Mouse (Mus musculus): ENCODE results near the gene Cct4. TPM values are rescaled to one million over a fixed set of nuclear protein-coding genes. Genes with fewer than 3 reads are reported as not detected.

Gene Cct4
- total RNA-seq, 2 experiments from 2014 or later: 111 to 117 TPM

DNA sequence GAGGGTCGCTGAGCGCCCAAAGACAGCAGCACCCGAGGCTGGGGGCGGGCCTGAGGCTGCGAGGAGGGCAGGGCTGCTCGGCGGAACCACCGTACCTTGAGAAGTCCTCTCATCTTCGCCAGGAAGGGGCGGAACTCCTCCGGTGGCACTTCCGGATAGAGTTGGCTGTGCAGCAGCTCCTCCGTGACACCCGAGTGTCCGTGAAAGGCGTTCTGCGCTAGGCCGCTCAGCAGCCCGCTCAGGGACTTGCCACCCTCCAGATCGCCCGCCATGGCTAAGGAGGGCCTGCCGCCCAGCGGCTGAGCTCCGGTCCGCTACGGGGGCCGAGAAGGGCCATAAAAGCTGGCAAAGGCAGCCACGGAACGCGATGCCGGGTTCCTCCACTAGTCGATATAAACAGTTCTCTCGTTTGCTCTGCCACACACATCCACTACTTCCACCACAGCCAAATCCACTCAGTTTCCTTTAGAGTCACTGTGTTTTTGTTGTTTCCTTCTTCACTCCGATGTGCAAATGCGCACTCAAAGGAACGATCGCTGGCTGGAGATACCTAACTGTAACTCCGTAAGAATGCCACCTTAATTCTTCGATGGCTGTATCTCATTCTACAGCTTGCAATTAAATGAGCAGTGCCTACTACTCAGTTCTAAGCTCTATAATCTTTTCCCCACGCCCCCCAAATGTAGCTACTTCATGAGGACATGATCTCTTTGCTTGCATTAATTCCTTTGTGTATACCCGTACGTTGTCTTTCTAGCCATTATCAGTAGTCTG lies 8.1 kb upstream of the Cct4 start, which contains the start of the genes Gm28048 and Commd1:
TSS of gene Gm28048 (minus strand) at position 107 of the 774 bp plus-strand sequence.
TSS of gene Commd1 (minus strand) at position 399 of the 774 bp plus-strand sequence.
- peak; percentile 95 to 98 for DNase-seq (ENCODE audit: low spot score in 2 of 2)

GRCm38 (mm10) chr11:22982846-22983245 lies 7.5 kb upstream of the Cct4 start:
- DNase-seq (ENCODE audit: low spot score in 2 of 2): no peak

DNA sequence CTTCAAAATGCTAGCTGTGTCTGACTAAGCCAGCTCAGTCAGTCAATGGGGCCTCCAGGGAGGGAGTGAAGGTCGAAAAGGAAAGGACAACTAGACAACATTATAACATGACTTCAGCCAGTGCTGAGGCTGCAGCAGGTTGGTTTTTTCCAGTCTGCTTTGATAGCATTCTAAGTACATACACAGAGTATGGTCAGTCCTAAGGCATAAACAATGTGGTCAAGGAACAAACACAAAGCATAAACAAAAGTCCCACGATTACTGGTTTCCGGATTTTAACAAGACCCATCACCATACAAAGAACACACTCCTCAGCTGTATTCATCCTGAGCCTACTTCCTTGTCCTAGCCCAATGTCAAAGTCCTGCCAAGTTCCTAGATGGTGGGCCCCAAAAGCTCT lies 4.8 kb upstream of the Cct4 start:
- no peak for DNase-seq (ENCODE audit: low spot score in 2 of 2)

DNA sequence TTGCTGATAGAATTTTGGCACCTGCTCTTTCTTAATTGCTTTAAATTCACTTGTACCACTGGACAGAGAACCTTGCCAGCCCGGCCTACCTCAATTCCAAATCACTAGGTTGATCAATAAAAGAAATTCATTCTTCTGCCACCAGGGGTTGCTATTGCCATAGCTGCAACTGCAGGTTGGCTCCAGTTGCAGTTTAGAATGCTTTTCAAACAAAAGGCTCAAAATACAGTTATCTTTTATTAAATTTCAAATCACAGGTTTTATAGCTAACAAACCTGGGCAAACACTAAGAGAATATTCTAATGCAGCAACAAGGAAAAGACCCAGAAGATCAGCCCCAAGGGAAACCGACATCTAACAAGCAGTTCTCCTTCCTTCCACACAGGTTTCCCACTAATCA lies 3.0 kb upstream of the Cct4 start:
- peak; percentile 25 to 42 for DNase-seq (ENCODE audit: low spot score in 2 of 2)

DNA sequence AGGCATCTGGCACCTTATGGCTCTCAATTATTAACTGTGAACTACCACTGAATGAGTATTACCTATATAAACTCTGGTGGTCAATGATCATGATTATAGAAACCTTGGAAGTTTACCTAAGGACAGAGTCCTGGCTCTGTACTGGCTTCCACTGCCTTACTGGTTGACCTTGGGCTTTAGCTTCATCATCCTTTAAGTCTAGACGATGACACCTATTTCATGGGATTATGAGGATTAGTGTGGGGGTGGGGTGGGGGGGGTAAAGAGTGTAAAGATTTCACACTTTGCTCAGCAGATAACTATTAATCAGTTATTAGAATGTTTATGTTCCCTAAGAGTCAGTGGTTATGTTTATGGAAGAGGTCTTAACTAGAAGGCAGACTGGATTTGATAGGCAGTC lies 533 bp upstream of the Cct4 start:
- DNase-seq (ENCODE audit: low spot score in 2 of 2): no peak

DNA sequence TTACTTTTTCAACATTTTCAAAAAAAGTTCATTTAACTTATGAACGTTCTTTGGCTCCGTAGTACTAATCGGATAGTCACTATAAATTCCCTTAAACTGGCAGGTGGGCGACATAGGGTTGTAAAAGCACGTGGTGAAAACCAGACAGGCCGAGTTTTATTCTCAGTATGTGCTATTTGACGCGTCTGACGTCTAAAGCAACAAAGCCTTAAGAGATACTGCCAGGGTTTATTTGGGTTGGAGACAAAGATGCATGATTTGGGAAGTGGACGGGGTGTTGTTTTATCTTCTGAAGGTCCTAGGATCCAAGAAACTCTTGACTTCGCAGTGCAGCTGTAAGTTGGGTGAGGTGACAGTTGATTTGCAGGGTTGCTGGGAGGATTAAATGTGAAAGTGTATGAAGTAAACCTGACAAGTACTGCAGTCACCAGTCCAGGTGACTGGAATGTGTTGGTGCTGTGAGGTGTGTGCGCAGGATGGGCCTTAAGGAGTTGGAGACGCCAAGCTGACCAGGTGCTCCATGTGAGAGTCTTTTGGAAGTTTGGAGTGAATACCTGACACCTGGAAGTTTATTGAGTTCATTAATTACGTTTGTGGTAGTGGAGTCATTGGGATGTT lies 1.0 kb downstream of the Cct4 start:
- no peak for DNase-seq (ENCODE audit: low spot score in 2 of 2)

- no peak for DNase-seq (ENCODE audit: low spot score in 2 of 2)
Measured at GRCm38 (mm10) chr11:22994271-22994670, 4.0 kb downstream of the Cct4 start.

DNA sequence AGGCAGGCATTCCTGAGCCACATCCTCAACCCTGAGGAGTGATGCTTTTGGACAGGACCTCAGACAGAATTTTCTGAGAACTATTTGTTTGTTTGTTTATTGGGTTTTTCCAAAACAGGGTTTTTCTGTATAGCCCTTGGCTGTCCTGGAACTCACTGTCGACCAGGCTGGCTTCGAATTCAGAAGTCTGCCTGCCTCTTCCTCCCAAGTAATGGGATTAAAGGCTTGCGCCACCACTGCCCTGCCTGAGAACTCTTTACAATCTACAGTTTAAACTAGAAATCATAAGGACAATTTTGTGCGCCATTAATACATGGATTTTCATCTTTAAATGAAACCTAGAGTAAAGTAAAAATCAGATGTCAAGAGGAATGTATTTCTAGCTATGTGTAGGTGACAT lies 5.1 kb downstream of the Cct4 start:
- no peak for DNase-seq (ENCODE audit: low spot score in 2 of 2)

DNA sequence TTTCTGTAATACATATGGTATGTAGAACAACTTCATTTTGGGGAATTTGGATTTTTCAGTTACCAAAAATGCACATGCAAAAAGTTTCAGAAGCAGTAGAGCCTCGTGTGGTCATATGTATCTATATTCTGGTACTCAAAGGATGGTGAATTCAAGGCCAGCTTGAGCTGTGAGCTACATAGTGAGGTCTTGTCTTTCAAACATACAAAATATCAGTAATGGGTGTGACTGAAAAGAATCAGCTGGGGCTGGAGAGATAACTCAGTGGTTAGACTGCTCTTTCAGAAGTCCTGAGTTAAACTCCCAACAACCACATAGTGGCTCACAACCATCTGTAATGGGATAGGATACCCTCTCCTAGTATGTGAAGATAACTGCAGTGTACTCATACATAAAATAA lies 8.0 kb downstream of the Cct4 start:
- no peak for DNase-seq (ENCODE audit: low spot score in 2 of 2)

GRCm38 (mm10) chr11:23005276-23005675 lies 15.0 kb downstream of the Cct4 start:
- no peak for DNase-seq (ENCODE audit: low spot score in 2 of 2)

GRCm38 (mm10) chr11:23007166-23007480 lies 16.8 kb downstream of the Cct4 start:
- no peak for DNase-seq (ENCODE audit: low spot score in 2 of 2)

DNA sequence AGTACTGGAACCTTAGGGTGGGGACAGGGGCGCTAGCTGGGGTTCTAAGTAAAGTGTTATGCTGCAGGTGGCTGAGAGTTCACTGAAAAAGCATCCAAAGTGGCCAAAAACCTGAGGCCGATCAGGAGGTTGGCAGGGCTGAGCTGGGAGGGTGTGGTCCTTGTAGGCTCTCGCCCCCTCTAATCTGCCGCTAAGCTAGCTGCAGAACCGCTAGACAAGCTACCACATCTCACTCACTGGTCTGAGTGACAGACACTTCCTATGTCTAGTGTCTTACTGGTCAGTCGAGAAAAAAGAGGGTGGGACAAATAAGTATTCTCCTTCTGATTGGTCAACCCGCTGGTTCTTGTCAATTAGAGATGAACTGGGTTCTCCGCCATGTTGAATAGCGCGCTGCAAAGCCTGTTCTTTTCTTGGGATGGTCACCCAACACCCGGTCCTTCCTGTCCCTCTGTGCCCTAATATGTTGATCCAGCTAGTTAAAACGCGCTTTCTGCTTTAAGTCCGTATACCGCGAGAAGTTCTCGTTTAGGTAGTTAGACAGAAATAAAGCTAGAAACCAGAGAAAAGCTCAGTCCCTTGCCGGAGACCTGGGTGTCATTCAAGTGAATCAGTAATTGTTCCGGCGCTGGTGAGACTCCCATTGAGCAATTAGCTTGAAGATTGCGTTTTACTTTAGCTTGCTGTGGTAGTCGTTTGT lies 17.3 kb downstream of the Cct4 start, which contains the start of gene Fam161a:
TSS of gene Fam161a (plus strand) at position 51 of the 700 bp plus-strand sequence.
- peak; percentile 74 to 79 for DNase-seq (ENCODE audit: low spot score in 2 of 2)

DNA sequence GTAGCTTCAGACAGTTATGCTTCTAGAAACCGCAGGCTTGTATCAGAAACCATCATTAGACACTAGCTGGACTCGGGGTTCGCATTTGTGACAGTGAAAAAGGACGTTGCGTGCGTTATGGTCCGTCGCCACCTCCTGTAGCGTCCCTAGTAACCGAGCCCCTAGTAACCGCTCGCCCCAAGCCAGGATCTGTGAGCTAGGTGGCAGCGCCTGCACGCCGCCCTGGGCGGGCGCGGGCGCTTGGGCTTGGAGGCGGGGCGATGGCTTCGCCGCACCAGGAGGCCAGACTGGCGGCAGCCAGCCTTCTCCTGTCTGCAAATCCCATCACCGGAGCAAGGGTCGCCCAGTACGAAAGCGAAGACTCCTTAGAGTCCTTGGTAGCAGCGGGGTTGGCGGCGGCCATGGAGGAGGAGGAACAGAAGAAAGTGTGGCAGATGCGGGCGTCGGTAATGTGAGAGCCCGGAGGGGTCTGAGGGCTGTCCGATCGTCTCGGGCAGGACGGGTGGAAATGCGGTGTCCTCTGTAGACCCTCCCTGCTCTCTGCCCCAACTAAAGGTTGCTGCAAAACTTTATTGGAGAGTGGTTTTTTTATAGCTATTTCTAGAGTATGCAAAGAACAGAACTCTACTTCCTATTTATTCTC lies 18.0 kb downstream of the Cct4 start:
- DNase-seq (ENCODE audit: low spot score in 2 of 2): peak; percentile 76 to 82

DNA sequence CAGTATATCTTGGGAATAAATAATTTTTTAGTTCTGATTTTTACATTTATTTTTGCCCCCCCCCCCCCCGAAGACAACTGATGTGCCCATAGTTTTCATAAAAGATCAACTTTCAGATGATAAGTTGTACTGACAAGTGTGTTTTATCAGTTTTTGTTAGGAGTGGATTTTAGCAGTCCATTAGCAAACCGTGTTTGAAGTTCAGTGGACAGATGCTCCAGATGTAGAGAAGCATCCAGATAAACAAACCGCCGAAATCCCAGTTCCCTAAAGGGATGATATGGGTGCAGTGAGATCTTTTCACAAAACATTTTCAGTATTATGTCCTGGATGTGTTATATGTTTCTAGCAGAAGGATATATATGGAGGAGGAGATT lies 18.5 kb downstream of the Cct4 start:
- no peak for DNase-seq (ENCODE audit: low spot score in 2 of 2)

DNA sequence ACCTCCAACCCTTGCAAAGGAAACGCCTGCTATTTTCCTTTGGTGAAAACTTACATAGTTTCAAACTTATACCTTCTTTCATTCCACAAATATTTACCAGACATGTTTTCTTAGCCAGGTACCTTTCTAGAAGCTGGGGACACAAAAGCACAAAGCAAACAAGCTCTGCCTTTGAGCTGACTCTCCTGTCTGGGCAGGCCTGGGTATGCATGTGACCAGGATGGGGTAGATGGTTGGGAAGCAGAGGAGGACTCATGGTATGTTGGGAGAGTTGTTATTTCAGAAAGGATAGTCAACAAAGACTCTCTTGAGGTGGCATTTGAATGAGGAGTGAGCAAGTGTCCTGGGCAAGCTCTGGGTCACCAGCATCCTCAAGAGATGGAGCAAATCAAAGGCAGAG lies 22.8 kb downstream of the Cct4 start:
- DNase-seq (ENCODE audit: low spot score in 2 of 2): no peak

DNA sequence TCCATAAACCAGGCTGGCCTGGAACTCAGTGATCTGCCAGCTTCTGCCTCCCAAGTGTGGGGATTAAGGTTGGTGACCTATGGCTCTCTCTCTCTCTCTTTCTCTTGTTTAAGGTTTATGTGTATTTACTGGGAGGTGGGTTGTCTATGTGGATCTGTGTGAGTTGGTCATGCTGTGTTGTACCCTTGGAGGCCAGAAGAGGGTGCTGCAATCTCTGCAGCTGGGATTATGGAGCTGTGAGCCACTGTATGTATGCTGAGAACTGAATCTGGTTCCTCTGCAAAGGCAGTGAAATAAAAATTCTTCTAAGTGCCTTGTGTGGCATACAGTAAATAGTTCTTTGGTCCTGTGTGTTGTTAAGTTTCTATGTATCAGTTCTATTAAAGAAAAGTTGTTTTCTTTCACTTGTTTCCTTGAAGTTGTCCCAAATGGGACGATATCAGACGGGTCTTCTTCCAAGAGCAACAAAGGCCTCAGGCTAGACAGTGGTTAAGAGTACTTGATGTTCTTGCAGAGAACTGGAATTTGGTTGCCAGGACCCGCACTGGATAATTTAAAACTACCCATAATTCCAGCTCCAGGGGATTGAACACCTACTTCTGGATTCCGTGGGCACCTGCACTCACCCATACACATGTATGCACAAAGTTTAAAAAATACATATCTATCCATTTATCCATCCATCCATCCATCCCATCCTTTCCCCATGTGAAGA lies 23.4 kb downstream of the Cct4 start:
- no peak for DNase-seq (ENCODE audit: low spot score in 2 of 2)

DNA sequence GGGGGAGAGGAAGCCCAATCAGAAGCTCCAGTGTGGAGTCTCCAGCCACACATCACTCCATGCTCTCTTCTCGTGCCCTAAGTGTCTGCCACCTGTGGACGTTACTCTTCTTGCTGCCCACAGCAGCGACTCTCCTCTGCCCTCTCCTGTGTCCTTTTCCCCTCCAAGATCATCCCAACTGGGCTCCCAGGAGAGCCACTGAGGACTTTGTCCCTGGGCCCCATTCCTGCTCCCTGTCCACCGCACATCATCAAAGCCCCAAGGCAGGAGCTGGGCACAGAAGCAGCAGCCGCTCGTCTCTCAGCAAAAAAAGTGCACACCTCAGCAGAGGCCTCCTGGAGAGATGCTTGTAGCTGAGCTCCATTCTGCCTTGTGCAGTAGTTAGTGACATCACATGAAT lies 24.7 kb downstream of the Cct4 start:
- DNase-seq (ENCODE audit: low spot score in 2 of 2): no peak

DNA sequence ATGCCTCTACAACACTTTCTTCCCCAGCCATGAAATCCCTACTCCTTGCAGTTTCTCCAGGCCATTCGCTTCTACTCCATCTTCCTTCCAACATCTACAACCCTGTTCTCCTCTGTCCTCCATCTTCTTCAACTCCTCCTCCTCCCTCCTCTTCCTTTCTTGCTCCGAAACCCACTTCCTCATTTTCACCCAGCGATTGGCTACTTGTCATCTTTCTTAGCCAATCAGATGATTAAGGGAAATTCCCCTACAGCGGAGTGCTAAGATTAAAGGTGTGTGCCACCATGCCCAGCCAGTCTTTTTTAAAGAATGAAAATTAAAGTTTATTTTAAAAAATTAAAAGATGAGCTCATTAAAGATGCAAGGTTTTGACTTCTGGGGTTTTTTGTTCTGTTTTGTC lies 27.6 kb downstream of the Cct4 start:
- DNase-seq (ENCODE audit: low spot score in 2 of 2): no peak

DNA sequence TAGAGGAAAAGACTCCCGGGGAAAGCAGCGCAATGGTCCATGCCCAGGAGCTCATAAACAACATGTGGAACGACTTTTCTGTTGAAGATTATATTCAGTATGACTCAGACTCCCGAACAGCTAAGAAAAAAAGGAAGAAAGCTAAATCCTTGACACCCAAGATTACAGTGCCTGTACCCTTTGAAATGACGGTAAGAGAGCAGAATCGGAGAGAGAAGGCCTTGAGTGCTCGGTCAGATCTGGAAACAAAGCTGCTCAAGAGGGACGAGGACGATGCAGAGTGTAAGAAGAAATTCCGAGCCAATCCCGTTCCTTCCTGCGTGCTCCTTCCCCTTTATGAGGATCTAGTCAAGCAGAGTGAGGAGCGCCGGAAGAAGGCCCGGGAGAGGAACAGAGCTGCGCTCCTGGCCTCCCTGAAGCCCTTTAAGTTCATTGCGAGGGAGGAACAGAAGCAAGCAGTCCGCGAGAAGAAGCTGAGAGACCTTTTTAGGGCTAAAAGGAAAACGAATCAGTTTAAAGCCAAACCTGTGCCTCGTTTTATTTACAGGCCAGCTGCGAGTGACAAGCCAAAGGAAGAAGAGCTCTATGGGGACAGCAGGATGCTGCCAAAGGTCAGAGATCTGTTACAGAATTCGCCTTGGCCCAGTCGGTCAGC lies 29.9 kb downstream of the Cct4 start:
- DNase-seq (ENCODE audit: low spot score in 2 of 2): no peak

- no peak for DNase-seq (ENCODE audit: low spot score in 2 of 2)
Measured at GRCm38 (mm10) chr11:23020841-23021240, 30.5 kb downstream of the Cct4 start.

- no peak for DNase-seq (ENCODE audit: low spot score in 2 of 2)
Measured at GRCm38 (mm10) chr11:23023155-23023554, 32.8 kb downstream of the Cct4 start.

All from left cerebral cortex, adult 18-20 months (tissue).